Mouse (Mus musculus) bone marrow macrophage, adult 2 months (primary cell): ENCODE data around the gene Vegfb.

Experiments used
- CTCF ChIP-seq: IDR thresholded peaks from 2 replicates; pipeline ENCODE4 v1.5.1; 2012; ENCODE audit warnings: low read depth, mild to moderate bottlenecking, low read length, moderate library complexity
- POLR2A ChIP-seq: IDR thresholded peaks from 2 replicates; pipeline ENCODE4 v1.6.1; 2012; ENCODE audit warnings: mild to moderate bottlenecking, low read depth, low read length, borderline replicate concordance

- no peak for TF ChIP-seq CTCF
- TF ChIP-seq POLR2A, result no peak
These were observed 32.0 kb downstream of the Vegfb start for GRCm38 (mm10) chr19:6955424-6955823.
